Mouse (Mus musculus): Measurements from ENCODE around the gene Olfr1489.
"Not testable (repeated sequence)": the region's sequence is repeated elsewhere in the genome, so short reads cannot be mapped to it uniquely, and the experiment has no call there.

The Olfr1489 gene

DNA sequence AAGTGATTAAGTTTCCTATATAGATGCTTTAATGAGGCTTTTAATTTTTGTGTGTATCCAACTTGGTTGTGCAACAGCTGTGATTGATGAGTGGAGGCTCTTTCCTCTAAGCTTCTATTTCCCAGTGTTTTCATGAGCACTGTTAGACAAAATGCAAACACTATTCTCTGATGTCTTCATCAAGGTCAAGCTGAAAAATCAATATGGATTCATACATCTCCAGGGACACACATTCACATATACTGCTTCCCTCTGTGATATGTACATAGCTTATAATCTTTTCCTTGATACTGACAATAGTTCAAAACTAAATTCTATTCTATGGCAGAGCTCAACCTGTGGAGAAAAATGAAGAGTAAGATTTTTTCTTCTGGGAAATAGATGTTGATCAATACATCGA lies at the start of gene Olfr1489:
TSS of gene Olfr1489 (plus strand) at position 301 of the 400 bp plus-strand sequence.
- no peak for DNase-seq (ENCODE audit: low read depth, low spot score)

- no peak for DNase-seq (ENCODE audit: low read depth, low spot score)
Measured at GRCm38 (mm10) chr19:13583211-13583610, 48.2 kb upstream of the Olfr1489 start, which contains the start of gene Olfr1484. TSS of gene Olfr1484 (plus strand) at chr19:13583511.

- not testable (repeated sequence) for DNase-seq (ENCODE audit: low read depth, low spot score)
Measured at GRCm38 (mm10) chr19:13617075-13617474, 14.3 kb upstream of the Olfr1489 start, which contains the start of gene Olfr1487. TSS of gene Olfr1487 (plus strand) at chr19:13617375.

- DNase-seq (ENCODE audit: low read depth, low spot score) = no peak
Measured at GRCm38 (mm10) chr19:13650791-13651190, 19.4 kb downstream of the Olfr1489 start, which contains the start of gene Olfr1490. TSS of gene Olfr1490 (plus strand) at chr19:13651091.

All from CD4-positive helper T cell, adult 2 months (primary cell).